Mouse (Mus musculus) heart, embryonic 10.5 days (tissue): ENCODE measurements at regions not wholly inside any gene's neighbourhood (a gene's known extent, or its start where the extent isn't known, plus 50 kb on each side); places are given as distances from the start of the nearest gene placed in this dataset.
"Not testable (repeated sequence)": the region's sequence is repeated elsewhere in the genome, so short reads cannot be mapped to it uniquely, and the experiment has no call there.

Source experiments
- DNase-seq: peaks from one replicate; pipeline ENCODE4 v3.0.0-alpha.2; 2017; ENCODE audit warnings: low spot score
- H3K27ac ChIP-seq: fragments of 300-500 bp; sonication (generic); 2 replicates; pipeline ENCODE4 v1.5.1; 2016; ENCODE audit warnings: mild to moderate bottlenecking
- H3K27me3 ChIP-seq: fragments of 300-500 bp; sonication (generic); 2 replicates; pipeline ENCODE4 v1.6.1; 2016; ENCODE audit warnings: mild to moderate bottlenecking; ENCODE audit not compliant: poor library complexity, insufficient read depth, severe bottlenecking
- H3K36me3 ChIP-seq: fragments of 300-500 bp; sonication (generic); 2 replicates; pipeline ENCODE4 v1.6.1; 2016; ENCODE audit warnings: mild to moderate bottlenecking, moderate library complexity
- H3K4me1 ChIP-seq: fragments of 300-500 bp; sonication (generic); 2 replicates; pipeline ENCODE4 v1.6.1; 2016; ENCODE audit warnings: mild to moderate bottlenecking
- H3K4me3 ChIP-seq: fragments of 300-500 bp; sonication (generic); 2 replicates; pipeline ENCODE4 v1.5.1; 2016; ENCODE audit warnings: mild to moderate bottlenecking, moderate library complexity
- H3K9me3 ChIP-seq: fragments of 300-500 bp; sonication (generic); 2 replicates; pipeline ENCODE4 v1.6.1; 2016; ENCODE audit warnings: mild to moderate bottlenecking, moderate library complexity
- WGBS: fragments of 180-500 bp; shearing (Covaris S2); methylation state at CpG from one replicate; pipeline ENCODE4 v1.1.7; 2016; 5-methylcytosine and 5-hydroxymethylcytosine counted together

GRCm38 (mm10) chrX:50560915-50561314, 132.6 kb upstream of the Olfr1324 start:
- peaks cover 16% of the 10 kb centered on the region; the same call in 1 of the 2 replicates for H3K36me3 ChIP-seq
- WGBS = 55% methylated on average over 2 of the region's 2 CpGs
- no peak for DNase-seq
- H3K27me3 ChIP-seq = no peaks in the 10 kb centered on the region
- no peak overlapping the region for H3K4me3 ChIP-seq
- no peak overlapping the region for H3K27ac ChIP-seq
- H3K9me3 ChIP-seq = no peaks in the 10 kb centered on the region
- no peaks in the 10 kb centered on the region for H3K4me1 ChIP-seq

DNA sequence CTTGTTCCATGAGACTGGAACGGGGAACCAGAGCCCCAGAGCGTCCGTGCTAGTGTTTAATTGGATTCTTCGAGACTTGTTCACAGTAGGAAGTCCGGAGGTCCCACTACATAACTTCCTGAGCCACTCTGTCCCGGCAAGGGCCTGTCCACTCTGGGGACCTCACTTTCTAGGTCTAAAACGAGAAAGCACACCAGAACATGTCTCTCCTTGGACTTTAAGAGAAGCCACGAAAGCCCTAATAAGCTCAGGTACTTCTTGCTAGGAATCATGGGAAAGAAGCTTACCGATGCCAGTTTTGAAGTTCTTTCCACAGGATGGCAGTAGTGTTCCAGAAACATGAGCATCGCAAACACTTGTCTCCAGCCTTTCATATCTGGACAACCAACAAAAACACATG, 122.0 kb upstream of the Olfr1324 start:
- Histone ChIP-seq H3K36me3 (no peaks in the 10 kb centered on the region), H3K9me3 (no peaks in the 10 kb centered on the region), H3K27me3 (no peaks in the 10 kb centered on the region), H3K27ac (no peak overlapping the region; the same call in 1 of the 2 replicates), H3K4me1 (no peaks in the 10 kb centered on the region), H3K4me3 (peak overlapping the region; percentile 47)
- WGBS = 48% methylated on average over 10 of the region's 10 CpGs
- DNase-seq = no peak

- Histone ChIP-seq H3K27ac (no peak overlapping the region), H3K4me3 (peak overlapping the region; percentile 47; the same call in 1 of the 2 replicates), H3K4me1 (no peaks in the 10 kb centered on the region), H3K27me3 (no peaks in the 10 kb centered on the region), H3K36me3 (no peaks in the 10 kb centered on the region), H3K9me3 (no peaks in the 10 kb centered on the region)
- DNase-seq = no peak
- 41% methylated on average over 3 of the region's 3 CpGs for WGBS
These were observed 121.4 kb upstream of the Olfr1324 start for GRCm38 (mm10) chrX:50549713-50550112.

GRCm38 (mm10) chrX:50537785-50538159, 109.5 kb upstream of the Olfr1324 start:
- H3K4me3 ChIP-seq = peak overlapping the region; percentile 50
- not testable (repeated sequence) for H3K9me3 ChIP-seq, H3K36me3 ChIP-seq, DNase-seq, H3K27me3 ChIP-seq, H3K4me1 ChIP-seq, H3K27ac ChIP-seq
- WGBS = 58% methylated on average over 4 of the region's 4 CpGs

- whole genome bisulfite sequencing = 59% methylated on average over 19 of the region's 19 CpGs
- H3K27ac ChIP-seq = no peak overlapping the region
- no peaks in the 10 kb centered on the region for H3K27me3 ChIP-seq
- DNase-seq = peak; percentile 82
- no peaks in the 10 kb centered on the region for H3K4me1 ChIP-seq
- no peaks in the 10 kb centered on the region for H3K36me3 ChIP-seq
- H3K4me3 ChIP-seq = peak overlapping the region; percentile 50
- no peaks in the 10 kb centered on the region for H3K9me3 ChIP-seq
These were observed 109.0 kb upstream of the Olfr1324 start for GRCm38 (mm10) chrX:50537122-50537784.

DNA sequence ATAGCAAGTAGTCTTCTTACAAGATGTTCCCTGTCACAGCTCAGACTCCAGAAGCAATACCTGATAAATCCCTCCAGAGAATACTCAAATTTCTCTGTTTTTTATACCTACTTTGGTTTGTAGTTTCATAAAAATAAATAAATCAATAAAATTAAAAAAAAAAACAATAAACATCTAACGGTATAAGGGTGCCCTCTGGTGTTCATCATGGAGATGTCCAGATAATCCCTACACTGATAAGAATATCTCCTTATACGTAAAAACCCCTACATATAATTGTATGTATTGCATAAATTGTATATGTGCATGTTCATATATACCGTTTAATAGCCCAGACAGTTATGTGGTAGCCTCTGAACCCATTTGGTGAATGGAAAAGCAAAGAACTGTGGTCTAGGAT, 75.7 kb upstream of the Olfr1324 start:
- H3K36me3 ChIP-seq = no peaks in the 10 kb centered on the region
- H3K4me1 ChIP-seq = no peaks in the 10 kb centered on the region
- H3K27ac ChIP-seq = no peak overlapping the region
- no peaks in the 10 kb centered on the region for H3K27me3 ChIP-seq
- no peak overlapping the region for H3K4me3 ChIP-seq
- no peak for DNase-seq
- WGBS = 22% methylated on average over 3 of the region's 3 CpGs
- H3K9me3 ChIP-seq = no peaks in the 10 kb centered on the region

- Histone ChIP-seq H3K36me3 (no peaks in the 10 kb centered on the region), H3K27ac (no peak overlapping the region), H3K27me3 (no peaks in the 10 kb centered on the region), H3K9me3 (no peaks in the 10 kb centered on the region), H3K4me3 (no peak overlapping the region), H3K4me1 (no peaks in the 10 kb centered on the region)
- no peak for DNase-seq
- 17% methylated on average over 1 of the region's 1 CpGs for WGBS
These were observed 72.9 kb upstream of the Olfr1324 start for GRCm38 (mm10) chrX:50501181-50501580.

- not testable (repeated sequence) for DNase-seq, H3K4me1 ChIP-seq, H3K27ac ChIP-seq, H3K9me3 ChIP-seq, H3K27me3 ChIP-seq, H3K4me3 ChIP-seq, H3K36me3 ChIP-seq
- 82% methylated on average over 9 of the region's 9 CpGs for WGBS
These were observed 62.2 kb upstream of the Olfr1324 start for GRCm38 (mm10) chrX:50490477-50490967.
